Mouse (Mus musculus) hindbrain, embryonic 11.5 days (tissue): ENCODE results near the gene Cbx7. TPM values are rescaled to one million over a fixed set of nuclear protein-coding genes. Genes with fewer than 3 reads are reported as not detected.
"Not testable (repeated sequence)": the region's sequence is repeated elsewhere in the genome, so short reads cannot be mapped to it uniquely, and the experiment has no call there.

Source experiments
- ATAC-seq: fragments of 200-750 bp; cut with Nextera tagmentation; 2 replicates; pipeline ENCODE4 v1.8.0; 2017; ENCODE audit warnings: mild to moderate bottlenecking, moderate TSS enrichment, moderate library complexity; ENCODE audit not compliant: low FRiP score
- DNase-seq: peaks from one replicate; pipeline ENCODE4 v3.0.0-alpha.2; 2015; ENCODE audit warnings: low spot score
- H3K27ac ChIP-seq: fragments of 300-500 bp; sonication (generic); 2 replicates; pipeline ENCODE4 v1.5.1; 2014; ENCODE audit warnings: mild to moderate bottlenecking, low read depth, low read length
- H3K27me3 ChIP-seq: fragments of 300-500 bp; sonication (generic); 2 replicates; pipeline ENCODE4 v1.6.1; 2014; ENCODE audit warnings: mild to moderate bottlenecking, low read length, moderate library complexity, mixed read lengths; ENCODE audit not compliant: control insufficient read depth, insufficient read depth
- H3K36me3 ChIP-seq: fragments of 300-500 bp; sonication (generic); 2 replicates; pipeline ENCODE4 v1.6.1; 2014; ENCODE audit warnings: mild to moderate bottlenecking, low read length, moderate library complexity, mixed read lengths; ENCODE audit not compliant: control insufficient read depth, insufficient read depth
- H3K4me1 ChIP-seq: fragments of 300-500 bp; sonication (generic); replicated peaks from 2 replicates; pipeline ENCODE4 v1.6.1; 2014; ENCODE audit warnings: low read length, mixed read lengths; ENCODE audit not compliant: control insufficient read depth, insufficient read depth
- H3K4me2 ChIP-seq: fragments of 300-500 bp; sonication (generic); replicated peaks from 2 replicates; pipeline ENCODE4 v1.6.1; 2014; ENCODE audit warnings: mild to moderate bottlenecking, low read depth, low read length
- H3K4me3 ChIP-seq: fragments of 300-500 bp; sonication (generic); 2 replicates; pipeline ENCODE4 v1.5.1; 2014; ENCODE audit warnings: low read depth, low read length
- H3K9ac ChIP-seq: fragments of 300-500 bp; sonication (generic); 2 replicates; pipeline ENCODE4 v1.6.1; 2014; ENCODE audit warnings: low read depth, low read length
- H3K9me3 ChIP-seq: fragments of 300-500 bp; sonication (generic); 2 replicates; pipeline ENCODE4 v1.6.1; 2016; ENCODE audit warnings: low read length; ENCODE audit not compliant: control insufficient read depth
- WGBS: fragments of 180-500 bp; shearing (Covaris S2); extraction: QIAGEN DNeasy Blood & Tissue Kit; methylation state at CpG from one replicate; pipeline ENCODE4 v1.1.7; 2014; 5-methylcytosine and 5-hydroxymethylcytosine counted together
- polyA plus RNA-seq: library from polyadenylated mRNA; unstranded; fragments of >200 nt; fragmentation: Nextera tagmentation; extraction: Ambion mirVana; gene quantifications from 2 replicates; pipeline ENCODE4 v1.2.1, GENCODE M21; 2014

Gene Cbx7
- polyA plus RNA-seq, 1 experiment from 2014 or later: 1.7 TPM

DNA sequence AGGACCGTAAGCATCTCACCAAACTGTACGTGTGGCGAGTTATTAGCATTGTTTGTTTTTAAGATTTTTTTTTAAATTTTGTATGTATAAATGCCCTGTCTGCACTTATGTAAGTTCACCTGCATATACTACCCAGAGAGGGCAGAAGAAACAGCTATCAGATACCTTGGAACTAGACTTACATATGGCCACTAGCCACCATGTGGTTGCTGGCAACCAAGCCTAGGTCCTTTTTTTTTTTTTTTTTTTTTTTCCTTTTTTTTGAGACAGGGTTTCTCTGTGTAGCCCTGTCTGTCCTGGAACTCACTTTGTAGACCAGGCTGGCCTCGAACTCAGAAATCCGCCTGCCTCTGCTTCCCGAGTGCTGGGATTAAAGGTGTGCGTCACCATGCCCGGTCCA is 67.8 kb downstream of the Cbx7 start:
- H3K4me2 ChIP-seq, H3K9ac ChIP-seq, H3K4me1 ChIP-seq, DNase-seq, H3K36me3 ChIP-seq, H3K9me3 ChIP-seq, ATAC-seq, H3K27ac ChIP-seq, H3K27me3 ChIP-seq, H3K4me3 ChIP-seq: not testable (repeated sequence)
- WGBS: 97% methylated on average over 8 of the region's 8 CpGs

DNA sequence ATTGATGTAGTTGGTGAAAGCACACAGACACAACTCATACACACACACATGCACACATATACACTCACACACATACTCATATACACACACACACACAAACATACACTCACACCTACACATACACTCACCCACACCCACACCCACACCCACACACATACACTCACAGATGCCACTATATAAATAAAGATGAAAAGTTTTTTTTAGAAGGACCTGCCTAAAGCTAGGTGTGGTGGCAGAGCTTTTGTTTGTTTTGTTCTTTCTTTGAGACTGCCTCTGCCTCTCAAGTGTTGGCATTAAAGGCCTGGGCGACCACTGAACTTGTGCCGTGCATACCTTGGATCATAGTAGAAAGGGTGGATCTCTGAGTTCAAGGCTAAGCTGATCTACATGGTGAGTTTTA is 69.5 kb downstream of the Cbx7 start:
- H3K27ac ChIP-seq: no peak overlapping the region
- H3K9me3 ChIP-seq: no peaks in the 10 kb centered on the region
- H3K9ac ChIP-seq: no peak overlapping the region
- H3K4me2 ChIP-seq: no peak overlapping the region
- H3K4me3 ChIP-seq: no peak overlapping the region
- H3K27me3 ChIP-seq: no peaks in the 10 kb centered on the region
- DNase-seq (no peak), ATAC-seq (no peak)
- no peaks in the 10 kb centered on the region for H3K4me1 ChIP-seq
- no peaks in the 10 kb centered on the region for H3K36me3 ChIP-seq
- WGBS: 84% methylated on average over 2 of the region's 2 CpGs

DNA sequence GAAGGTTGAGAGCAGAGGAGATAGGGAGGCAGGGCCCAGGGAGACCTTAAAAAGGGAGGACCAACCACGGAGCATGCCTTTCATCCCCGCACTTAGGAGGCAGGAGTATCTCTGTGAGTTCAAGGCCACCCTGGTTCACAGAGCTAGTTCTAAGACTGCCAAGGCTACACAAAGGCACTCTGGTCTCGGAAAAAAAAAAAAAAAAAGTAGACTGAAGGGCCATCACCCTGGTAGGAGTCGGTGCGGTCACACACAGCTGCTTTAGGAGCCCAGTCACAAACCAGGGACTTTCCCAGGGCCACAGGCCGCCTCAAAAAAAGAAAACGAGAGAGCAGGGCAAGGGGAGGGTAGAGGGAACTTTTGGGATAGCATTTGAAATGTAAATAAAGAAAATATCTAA is 70.2 kb downstream of the Cbx7 start:
- Histone ChIP-seq H3K9ac (no peak overlapping the region), H3K36me3 (no peaks in the 10 kb centered on the region), H3K27ac (no peak overlapping the region), H3K4me2 (no peak overlapping the region), H3K27me3 (no peaks in the 10 kb centered on the region), H3K4me1 (no peaks in the 10 kb centered on the region), H3K9me3 (no peaks in the 10 kb centered on the region), H3K4me3 (no peak overlapping the region)
- no peak for DNase-seq
- WGBS: 71% methylated on average over 7 of the region's 7 CpGs
- ATAC-seq: no peak

DNA sequence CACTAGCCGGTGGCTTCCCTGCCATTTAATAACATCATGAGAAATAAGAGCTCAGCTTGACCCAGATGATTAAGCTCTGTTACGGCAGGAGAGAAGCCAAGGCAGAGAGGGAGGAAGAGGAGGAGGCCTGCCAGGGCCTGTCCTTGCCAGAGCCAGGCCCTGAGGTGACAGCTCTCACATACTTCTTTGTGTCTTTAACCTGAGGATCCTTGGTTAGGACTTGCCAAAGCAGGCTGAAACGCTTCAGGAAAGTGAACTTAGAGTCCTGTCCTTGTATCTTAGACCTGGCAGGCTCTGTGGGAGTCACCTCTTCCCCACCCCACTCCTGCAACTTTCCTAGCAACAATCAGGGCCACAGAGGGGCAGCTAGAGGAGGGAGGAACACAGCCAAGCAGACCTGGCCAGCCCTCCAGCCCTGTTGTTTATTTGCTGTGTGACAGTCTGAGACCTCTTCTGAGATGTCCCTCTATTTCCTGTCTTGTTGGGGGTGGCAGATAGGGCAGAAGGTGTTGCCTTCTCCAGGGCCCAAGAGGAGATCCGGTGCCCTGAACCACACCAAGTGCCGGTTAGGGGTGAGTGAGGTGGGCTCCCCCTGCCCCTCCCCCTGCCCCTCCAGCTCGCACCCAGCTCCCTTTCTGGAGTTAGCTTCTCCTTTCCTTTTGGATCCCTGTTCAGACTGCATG is 71.0 kb downstream of the Cbx7 start:
- WGBS: 93% methylated on average over 6 of the region's 6 CpGs
- H3K4me3 ChIP-seq: no peak overlapping the region
- H3K9me3 ChIP-seq: no peaks in the 10 kb centered on the region
- no peak overlapping the region for H3K9ac ChIP-seq
- no peak for ATAC-seq
- H3K4me1 ChIP-seq: no peaks in the 10 kb centered on the region
- no peak overlapping the region for H3K4me2 ChIP-seq
- DNase-seq: no peak
- no peak overlapping the region for H3K27ac ChIP-seq
- H3K27me3 ChIP-seq: no peaks in the 10 kb centered on the region
- H3K36me3 ChIP-seq: no peaks in the 10 kb centered on the region

DNA sequence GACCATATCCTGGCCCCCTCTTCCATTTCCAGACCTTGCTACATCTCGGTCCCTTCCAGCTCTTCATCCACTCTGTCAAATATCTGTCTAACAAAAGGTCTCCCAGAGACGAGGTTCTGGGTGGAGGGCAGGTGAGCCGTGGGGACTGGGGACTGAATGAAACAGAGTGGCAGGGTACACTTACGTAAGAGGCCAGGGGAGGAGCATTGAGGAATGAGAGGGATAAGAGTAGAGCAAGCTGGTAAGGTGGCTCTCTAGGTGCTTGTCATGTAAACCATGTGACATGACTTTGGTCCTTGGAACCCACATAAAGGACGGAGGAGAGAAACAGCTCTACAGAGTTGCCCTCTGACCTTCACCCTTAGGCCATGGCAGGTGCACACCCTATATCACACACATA is 71.9 kb downstream of the Cbx7 start:
- no peak overlapping the region for H3K4me2 ChIP-seq
- H3K9me3 ChIP-seq: no peaks in the 10 kb centered on the region
- WGBS: 85% methylated on average over 5 of the region's 5 CpGs
- H3K27me3 ChIP-seq: no peaks in the 10 kb centered on the region
- no peak overlapping the region for H3K9ac ChIP-seq
- no peak overlapping the region for H3K4me3 ChIP-seq
- no peaks in the 10 kb centered on the region for H3K4me1 ChIP-seq
- ATAC-seq (no peak), DNase-seq (no peak)
- no peaks in the 10 kb centered on the region for H3K36me3 ChIP-seq
- H3K27ac ChIP-seq: no peak overlapping the region

DNA sequence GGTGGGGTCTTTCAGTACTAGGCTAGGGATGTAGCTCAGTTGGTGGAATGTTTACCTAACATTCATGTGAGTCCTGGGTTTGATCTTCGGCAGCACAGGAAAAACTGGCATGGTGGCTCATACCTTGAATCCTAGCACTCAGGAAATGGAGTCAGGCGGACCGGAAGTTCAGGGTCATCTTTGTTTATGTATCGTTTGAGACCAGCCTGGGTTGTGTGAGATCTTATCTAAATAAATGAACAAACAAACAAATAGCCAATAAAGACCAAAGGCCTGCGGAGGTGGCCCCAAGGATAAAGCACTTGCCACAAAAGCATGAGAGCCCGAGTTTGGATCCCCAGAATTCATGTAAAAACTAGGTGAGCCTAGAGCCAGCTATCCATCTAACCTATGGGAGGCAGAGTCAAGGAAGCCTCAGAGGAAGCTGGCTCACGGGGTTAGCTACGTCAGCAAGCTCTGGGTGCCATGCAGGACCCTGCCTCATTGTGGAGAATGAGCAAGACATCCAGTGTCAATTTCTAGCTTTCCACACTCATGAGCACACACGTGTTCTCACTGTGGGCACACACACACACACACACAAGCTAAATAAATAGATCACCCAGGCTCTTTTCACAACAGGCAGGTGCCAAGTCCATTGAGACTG is 74.7 kb downstream of the Cbx7 start:
- WGBS: 77% methylated on average over 9 of the region's 9 CpGs
- H3K9ac ChIP-seq: no peak overlapping the region
- DNase-seq (no peak), ATAC-seq (no peak)
- H3K4me2 ChIP-seq: no peak overlapping the region
- no peaks in the 10 kb centered on the region for H3K9me3 ChIP-seq
- no peaks in the 10 kb centered on the region for H3K36me3 ChIP-seq
- 0 out of 2 replicates have a peak, but pooled peaks cover 5% of the 10 kb centered on the region for H3K27me3 ChIP-seq
- no peak overlapping the region for H3K27ac ChIP-seq
- peaks cover 7% of the 10 kb centered on the region; the same call in 1 of the 2 replicates for H3K4me1 ChIP-seq
- H3K4me3 ChIP-seq: no peak overlapping the region

DNA sequence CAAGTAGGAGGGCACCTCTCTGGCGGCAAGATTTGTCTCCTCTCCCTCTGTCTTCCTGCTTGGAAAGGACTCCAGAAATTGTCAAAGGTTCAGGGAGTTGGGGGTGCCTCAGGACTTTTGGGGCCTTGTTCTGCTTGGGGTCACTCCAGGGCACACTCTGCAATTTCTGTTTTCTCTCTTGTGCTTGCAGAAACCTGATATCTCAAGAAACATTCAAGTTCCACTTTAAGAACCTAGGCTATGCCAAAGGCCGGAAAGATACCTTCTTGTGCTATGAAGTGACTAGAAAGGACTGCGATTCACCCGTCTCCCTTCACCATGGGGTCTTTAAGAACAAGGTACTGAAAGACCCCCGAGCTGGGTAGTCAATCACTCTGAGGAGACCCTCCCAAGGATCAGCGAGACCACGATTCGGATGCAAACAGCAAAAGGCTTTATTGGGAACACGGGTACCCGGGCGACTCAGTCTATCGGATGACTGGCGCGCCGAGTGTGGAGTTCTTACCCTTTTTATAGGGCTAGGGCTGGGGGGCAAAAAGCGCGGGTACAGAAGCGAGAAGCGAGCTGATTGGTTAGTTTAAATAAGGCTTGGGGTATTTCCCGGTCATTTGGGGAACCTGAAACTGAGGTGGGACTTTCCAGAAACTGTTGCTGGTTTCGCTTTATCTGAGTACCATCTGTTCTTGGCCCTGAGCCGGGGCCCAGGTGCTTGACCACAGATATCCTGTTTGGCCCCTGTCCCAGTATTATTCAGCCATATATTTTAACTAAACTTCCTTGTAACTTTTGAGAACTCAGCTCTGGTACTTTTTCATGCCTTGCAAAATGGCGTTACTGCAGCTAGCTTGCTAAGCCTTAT is 75.5 kb downstream of the Cbx7 start:
- H3K4me2 ChIP-seq, H3K4me3 ChIP-seq, H3K27ac ChIP-seq, H3K9me3 ChIP-seq, H3K36me3 ChIP-seq, DNase-seq, H3K9ac ChIP-seq, H3K27me3 ChIP-seq, H3K4me1 ChIP-seq, ATAC-seq: not testable (repeated sequence)
- 90% methylated on average over 10 of the region's 23 CpGs for WGBS

DNA sequence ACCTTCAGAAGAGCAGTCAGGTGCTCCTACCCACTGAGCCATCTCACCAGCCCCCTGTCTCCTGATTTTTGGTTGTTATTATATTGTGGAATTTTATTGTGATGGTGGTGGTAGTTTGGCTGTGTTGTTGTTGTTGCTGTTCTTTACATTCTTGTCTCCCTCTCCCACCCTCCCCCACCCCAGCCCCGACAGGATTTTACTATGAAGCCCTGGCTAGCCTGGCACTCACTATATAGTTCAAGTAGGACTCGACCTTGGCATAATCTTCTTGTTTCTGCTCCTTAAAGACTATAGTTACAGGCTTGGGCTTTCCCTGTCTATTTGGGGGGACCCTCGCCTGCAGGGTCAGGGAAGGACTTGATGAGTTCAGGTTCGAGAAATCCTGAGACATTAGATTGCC is 76.6 kb downstream of the Cbx7 start:
- H3K9me3 ChIP-seq: no peaks in the 10 kb centered on the region
- ATAC-seq: no peak
- no peak overlapping the region for H3K9ac ChIP-seq
- H3K27me3 ChIP-seq: 0 out of 2 replicates have a peak, but pooled peaks cover 5% of the 10 kb centered on the region
- no peak overlapping the region for H3K27ac ChIP-seq
- H3K4me2 ChIP-seq: no peak overlapping the region
- no peaks in the 10 kb centered on the region for H3K36me3 ChIP-seq
- H3K4me3 ChIP-seq: no peak overlapping the region
- peaks cover 7% of the 10 kb centered on the region; the same call in 1 of the 2 replicates for H3K4me1 ChIP-seq
- 84% methylated on average over 4 of the region's 4 CpGs for WGBS
- DNase-seq: no peak
